Mouse (Mus musculus): Measurements from ENCODE around the gene Tomt.

Gene Tomt

GRCm38 (mm10) chr7:101902846-101903245, 3.3 kb downstream of the Tomt start:
- in situ Hi-C loops (cut with MboI; ENCODE audit: low sequenced_read_pairs): no loop called here

- in situ Hi-C loops (cut with MboI; ENCODE audit: low sequenced_read_pairs): no loop called here
Observed at GRCm38 (mm10) chr7:101901969-101902368, 4.2 kb downstream of the Tomt start.

GRCm38 (mm10) chr7:101900331-101901097, 5.6 kb downstream of the Tomt start:
- in situ Hi-C loops (cut with MboI; ENCODE audit: low sequenced_read_pairs): no loop called here

- in situ Hi-C loops (cut with MboI; ENCODE audit: low sequenced_read_pairs): no loop called here
Observed at GRCm38 (mm10) chr7:101896104-101897066, 9.8 kb downstream of the Tomt start.

- in situ Hi-C loops (cut with MboI; ENCODE audit: low sequenced_read_pairs): no loop called here
Observed at GRCm38 (mm10) chr7:101895695-101896094, 10.5 kb downstream of the Tomt start.

GRCm38 (mm10) chr7:101888460-101888859, 17.7 kb downstream of the Tomt start:
- in situ Hi-C loops (cut with MboI; ENCODE audit: low sequenced_read_pairs): no loop called here

- in situ Hi-C loops (cut with MboI; ENCODE audit: low sequenced_read_pairs): no loop called here
Observed at GRCm38 (mm10) chr7:101886274-101886673, 19.9 kb downstream of the Tomt start.

GRCm38 (mm10) chr7:101884160-101884559, 22.0 kb downstream of the Tomt start:
- in situ Hi-C loops (cut with MboI; ENCODE audit: low sequenced_read_pairs): no loop called here

GRCm38 (mm10) chr7:101882413-101883154, 23.6 kb downstream of the Tomt start:
- in situ Hi-C loops (cut with MboI; ENCODE audit: low sequenced_read_pairs): no loop called here

- in situ Hi-C loops (cut with MboI; ENCODE audit: low sequenced_read_pairs): no loop called here
Observed at GRCm38 (mm10) chr7:101880855-101881254, 25.3 kb downstream of the Tomt start.

- in situ Hi-C loops (cut with MboI; ENCODE audit: low sequenced_read_pairs): no loop called here
Observed at GRCm38 (mm10) chr7:101875978-101876377, 30.2 kb downstream of the Tomt start.

GRCm38 (mm10) chr7:101871296-101871695, 34.9 kb downstream of the Tomt start:
- in situ Hi-C loops (cut with MboI; ENCODE audit: low sequenced_read_pairs): no loop called here

- in situ Hi-C loops (cut with MboI; ENCODE audit: low sequenced_read_pairs): no loop called here
Observed at GRCm38 (mm10) chr7:101870629-101871028, 35.5 kb downstream of the Tomt start, which contains the start of gene Folr1. Folr1 (minus strand) TSS chr7:101870788.

- in situ Hi-C loops (cut with MboI; ENCODE audit: low sequenced_read_pairs): no loop called here
Observed at GRCm38 (mm10) chr7:101869163-101869500, 37.0 kb downstream of the Tomt start.

GRCm38 (mm10) chr7:101868241-101869162, 37.7 kb downstream of the Tomt start:
- in situ Hi-C loops (cut with MboI; ENCODE audit: low sequenced_read_pairs): no loop called here

- in situ Hi-C loops (cut with MboI; ENCODE audit: low sequenced_read_pairs): no loop called here
Observed at GRCm38 (mm10) chr7:101867482-101867881, 38.7 kb downstream of the Tomt start.

GRCm38 (mm10) chr7:101866491-101867265, 39.5 kb downstream of the Tomt start:
- in situ Hi-C loops (cut with MboI; ENCODE audit: low sequenced_read_pairs): no loop called here

- in situ Hi-C loops (cut with MboI; ENCODE audit: low sequenced_read_pairs): no loop called here
Observed at GRCm38 (mm10) chr7:101863415-101863814, 42.7 kb downstream of the Tomt start, which contains the start of gene Anapc15. Anapc15 (plus strand) TSS chr7:101863715.

- in situ Hi-C loops (cut with MboI; ENCODE audit: low sequenced_read_pairs): no loop called here
Observed at GRCm38 (mm10) chr7:101862291-101862690, 43.9 kb downstream of the Tomt start.
